ENCODE assay signal across 11 mouse cellular contexts in genomic region chr16:32434066-32434465, GRCm38 (mm10). TPM values are rescaled to one million over a fixed set of nuclear protein-coding genes. Genes with fewer than 3 reads are reported as not detected.
DNase-seq lines count a peak whose midpoint lies in the region; TF ChIP-seq lines count a peak whose summit lies in the region.
"Had no signal": no experiment of that assay in that cellular context is flagged by ENCODE, and none has a peak within 500 bp of the region (broad histone marks: within the 10 kb centered on the region; RNA-seq: fewer than 3 reads in every experiment).

No protein-coding gene starts in this region.

- peak overlapping the region; percentile 74 for H3K27ac ChIP-seq in heart, adult 2 months
- no peak overlapping the region for H3K27ac ChIP-seq in left cerebral cortex, adult 2 months
- H3K27ac ChIP-seq: embryonic facial prominence, embryonic 12.5 days had no signal

- TF ChIP-seq POLR2A in heart, adult 2 months (IDR thresholded peaks at IDR 0.05; ENCODE audit: insufficient read depth, low read depth, low read length), result no peak

- no peak overlapping the region for H3K4me3 ChIP-seq in heart, adult 2 months
- no peak overlapping the region for H3K4me3 ChIP-seq in left cerebral cortex, adult 2 months
- H3K4me3 ChIP-seq: embryonic facial prominence, embryonic 12.5 days had no signal

- peaks cover 8% of the 10 kb centered on the region; the same call in 1 of the 2 replicates for H3K79me2 ChIP-seq in heart, adult 2 months (replicated peaks; ENCODE audit: control insufficient read depth, insufficient read depth, low read length)

- 0 out of 2 replicates have a peak overlapping the region, but pooled peaks have one; percentile 14 for H3K9ac ChIP-seq in heart, adult 2 months (ENCODE audit: low read depth, low read length)
- H3K9ac ChIP-seq: embryonic facial prominence, embryonic 12.5 days had no signal

- DNase-seq in gastrocnemius, adult 18-20 months (ENCODE audit: low spot score), result peak; percentile 69
- no peak for DNase-seq in gastrocnemius, postnatal 4 days (ENCODE audit: low spot score in 2 of 2)
- DNase-seq in heart, adult 2 months, result peak in 1 of 2 experiments; percentile 66
- peak; percentile 86 to 91 for DNase-seq in lung, adult 18-20 months
- DNase-seq in thymus, adult 18-20 months, result peak; percentile 63 to 78
- DNase-seq in ovary, adult 18-20 months (ENCODE audit: low spot score), result no peak
- no peak for DNase-seq in right cerebral cortex, adult 18-20 months
- DNase-seq in left cerebral cortex, adult 2 months (ENCODE audit: extremely low spot score in 1 of 2, low spot score in 2 of 2), result no peak

- intact Hi-C loops in heart, adult 2 months (cut with DNase I), result no loop called here
- intact Hi-C loops in left cerebral cortex, adult 2 months (cut with DNase I), result no loop called here

- 0 out of 2 replicates have a peak, but pooled peaks have one; percentile 57 for TF ChIP-seq EP300 in heart, adult 2 months (IDR thresholded peaks at IDR 0.05; ENCODE audit: insufficient read depth, low read depth, low read length)

- H3K4me1 ChIP-seq in heart, adult 2 months (ENCODE audit: control insufficient read depth, insufficient read depth, low read length), result peaks cover 7% of the 10 kb centered on the region

- WGBS in heart, adult 2 months, result 34% methylated on average over 6 of the region's 6 CpGs

- H3K36me3 ChIP-seq in heart, adult 2 months (ENCODE audit: control insufficient read depth, insufficient read depth, low read length), result peaks cover 16% of the 10 kb centered on the region
- H3K36me3 ChIP-seq: embryonic facial prominence, embryonic 12.5 days had no signal

- no peaks in the 10 kb centered on the region for H3K27me3 ChIP-seq in heart, adult 2 months (ENCODE audit: control insufficient read depth, insufficient read depth, low read length)
- H3K27me3 ChIP-seq: embryonic facial prominence, embryonic 12.5 days had no signal

- no peak for TF ChIP-seq CTCF in heart, adult 2 months (IDR thresholded peaks at IDR 0.05)
- no peak for TF ChIP-seq CTCF in left cerebral cortex, adult 2 months (IDR thresholded peaks at IDR 0.05)

RNA-seq across cellular contexts. Expression of gene Pcyt1a, which starts 3.3 kb away (rescaled TPM):
- total RNA-seq in gastrocnemius, adult 18-20 months (2021), result 100 to 1,000 TPM; 124 to 125 TPM
- 10 to 100 TPM; 62.8 to 82.8 TPM for total RNA-seq in gastrocnemius, postnatal 4 days (2021)
- total RNA-seq in heart, adult 2 months (2021), result 100 to 1,000 TPM; 110 to 133 TPM
- polyA plus RNA-seq in heart, adult 2 months (2012; rRNA removed), result 44.3 and 70.5 TPM in 2 replicates
- 10 to 100 TPM; 39.6 to 42.7 TPM for total RNA-seq in left cerebral cortex, adult 2 months (2021)

RNA-seq across cellular contexts. Expression of gene Tctex1d2, which starts 14.6 kb away (rescaled TPM):
- total RNA-seq in gastrocnemius, adult 18-20 months (2021), result 1 to 10 TPM; 5.2 to 5.5 TPM
- total RNA-seq in gastrocnemius, postnatal 4 days (2021), result 1 to 10 TPM; 4.6 to 4.8 TPM
- total RNA-seq in heart, adult 2 months (2021), result 1 to 10 TPM; 6.2 to 6.8 TPM
- polyA plus RNA-seq in heart, adult 2 months (2012; rRNA removed), result 6.2 and 8.7 TPM in 2 replicates
- total RNA-seq in left cerebral cortex, adult 2 months (2021), result 10 to 100 TPM; 13.6 to 14.9 TPM

RNA-seq across cellular contexts. Expression of gene Tm4sf19, which starts 33.8 kb away (rescaled TPM):
- not detected for total RNA-seq in gastrocnemius, adult 18-20 months (2021)
- not detected for total RNA-seq in gastrocnemius, postnatal 4 days (2021)
- total RNA-seq in heart, adult 2 months (2021), result not detected
- polyA plus RNA-seq in heart, adult 2 months (2012; rRNA removed), result 0.12 TPM in 2 replicates
- total RNA-seq in left cerebral cortex, adult 2 months (2021), result not detected
- total RNA-seq: ES-E14 had no signal
- polyA plus RNA-seq: embryonic facial prominence, embryonic 12.5 days; limb, embryonic 11.5 days had no signal

RNA-seq across cellular contexts. Expression of gene Slc51a, which starts 53.6 kb away (rescaled TPM):
- not detected for total RNA-seq in gastrocnemius, adult 18-20 months (2021)
- not detected for total RNA-seq in gastrocnemius, postnatal 4 days (2021)
- total RNA-seq in heart, adult 2 months (2021), result under 1 TPM; 0.55 to 0.63 TPM
- polyA plus RNA-seq in heart, adult 2 months (2012; rRNA removed), result 0.64 and 1.1 TPM in 2 replicates
- total RNA-seq in left cerebral cortex, adult 2 months (2021), result not detected

Comparison
In these comparisons a context has a peak if more than half of its experiments do, and no peak if none do; other contexts are left out.
1. DNase-seq: peak in gastrocnemius, adult 18-20 months (single experiment), lung, adult 18-20 months (2 of 2) and thymus, adult 18-20 months (2 of 2); none in gastrocnemius, postnatal 4 days (0 of 2), ovary, adult 18-20 months (single experiment), right cerebral cortex, adult 18-20 months (single experiment) and left cerebral cortex, adult 2 months (0 of 2).